Mouse (Mus musculus) liver, postnatal 0 days (tissue): ENCODE data around the gene Olfr315.

Source experiments
- CTCF ChIP-seq: sonication (generic); IDR thresholded peaks from 2 replicates; pipeline ENCODE4 v1.5.1; 2016; ENCODE audit warnings: antibody characterized with exemption, low read depth
- EP300 ChIP-seq: IDR thresholded peaks from 2 replicates; pipeline ENCODE4 v1.6.1; 2016; ENCODE audit warnings: antibody characterized with exemption, low read depth, mild to moderate bottlenecking

- TF ChIP-seq CTCF (no peak), EP300 (no peak)
These were observed 34.2 kb upstream of the Olfr315 start, which contains the start of gene Olfr317 for GRCm38 (mm10) chr11:58738792-58739262.
